In genomic region chr10:80281921-80282371, GRCm38 (mm10) we compare ENCODE assay signal across 8 mouse cellular contexts. TPM values are rescaled to one million over a fixed set of nuclear protein-coding genes. Genes with fewer than 3 reads are reported as not detected.
DNase-seq lines count a peak whose midpoint lies in the region; ATAC-seq lines count a peak whose summit lies in the region.

No protein-coding gene starts in this region.

- no peak for DNase-seq in heart, adult 11 months
- DNase-seq in adrenal gland, postnatal 25 days, result peak; percentile 59
- peak; percentile 81 for DNase-seq in lung, postnatal 25 days (ENCODE audit: low spot score)
- no peak for DNase-seq in thymus, postnatal 10 days (ENCODE audit: low spot score in 2 of 2)
- DNase-seq in forebrain, embryonic 14.5 days (ENCODE audit: low spot score), result no peak
- no peak for DNase-seq in urinary bladder, postnatal 25 days (ENCODE audit: low spot score)

- peak overlapping the region; percentile 63 for H3K27ac ChIP-seq in heart, embryonic 13.5 days (replicated peaks)
- peak overlapping the region; percentile 36; the same call in 1 of the 2 replicates for H3K27ac ChIP-seq in intestine, embryonic 15.5 days
- H3K27ac ChIP-seq in forebrain, embryonic 14.5 days (ENCODE audit: low read depth, low read length), result no peak overlapping the region; the same call in 1 of the 2 replicates

- H3K9ac ChIP-seq in heart, embryonic 13.5 days, result peak overlapping the region; percentile 2
- H3K9ac ChIP-seq in intestine, embryonic 15.5 days, result no peak overlapping the region
- no peak overlapping the region for H3K9ac ChIP-seq in forebrain, embryonic 14.5 days (ENCODE audit: low read length)

- WGBS in heart, embryonic 13.5 days, result 74% methylated on average over 8 of the region's 8 CpGs
- WGBS in intestine, embryonic 15.5 days, result 73% methylated on average over 8 of the region's 8 CpGs
- WGBS in forebrain, embryonic 14.5 days, result 75% methylated on average over 8 of the region's 8 CpGs

- no peak for ATAC-seq in heart, embryonic 13.5 days (ENCODE audit: extremely low read depth, insufficient number of reproducible peaks, low FRiP score, low TSS enrichment)
- ATAC-seq in intestine, embryonic 15.5 days, result 0 out of 2 replicates have a peak, but pooled peaks have one; percentile 2
- ATAC-seq in forebrain, embryonic 14.5 days, result no peak

- H3K4me1 ChIP-seq in heart, embryonic 13.5 days, result peaks cover 25% of the 10 kb centered on the region
- H3K4me1 ChIP-seq in intestine, embryonic 15.5 days (replicated peaks), result peaks cover 4% of the 10 kb centered on the region
- no peaks in the 10 kb centered on the region for H3K4me1 ChIP-seq in forebrain, embryonic 14.5 days (ENCODE audit: control insufficient read depth, insufficient read depth, low read length)

- no peak overlapping the region for H3K4me2 ChIP-seq in heart, embryonic 13.5 days
- no peak overlapping the region for H3K4me2 ChIP-seq in intestine, embryonic 15.5 days (replicated peaks)
- no peak overlapping the region for H3K4me2 ChIP-seq in forebrain, embryonic 14.5 days (ENCODE audit: low read length)

- peaks cover 99% of the 10 kb centered on the region for H3K36me3 ChIP-seq in heart, embryonic 13.5 days
- peaks cover 71% of the 10 kb centered on the region for H3K36me3 ChIP-seq in intestine, embryonic 15.5 days
- peaks cover 96% of the 10 kb centered on the region for H3K36me3 ChIP-seq in forebrain, embryonic 14.5 days (ENCODE audit: control insufficient read depth, insufficient read depth, low read length)

- no peaks in the 10 kb centered on the region for H3K9me3 ChIP-seq in heart, embryonic 13.5 days
- H3K9me3 ChIP-seq in intestine, embryonic 15.5 days, result no peaks in the 10 kb centered on the region
- H3K9me3 ChIP-seq in forebrain, embryonic 14.5 days (replicated peaks; ENCODE audit: control insufficient read depth, low read length), result no peaks in the 10 kb centered on the region

- no peaks in the 10 kb centered on the region for H3K27me3 ChIP-seq in heart, embryonic 13.5 days (replicated peaks)
- no peaks in the 10 kb centered on the region for H3K27me3 ChIP-seq in intestine, embryonic 15.5 days (replicated peaks)
- no peaks in the 10 kb centered on the region for H3K27me3 ChIP-seq in forebrain, embryonic 14.5 days (replicated peaks; ENCODE audit: control insufficient read depth, insufficient read depth, low read length)

- no peak overlapping the region for H3K4me3 ChIP-seq in heart, embryonic 13.5 days
- no peak overlapping the region for H3K4me3 ChIP-seq in intestine, embryonic 15.5 days (replicated peaks)
- no peak overlapping the region for H3K4me3 ChIP-seq in forebrain, embryonic 14.5 days (ENCODE audit: low read depth, low read length)

RNA-seq across cellular contexts. Expression of gene Rps15, which starts 10.3 kb away (rescaled TPM):
- polyA plus RNA-seq in heart, embryonic 13.5 days (2015; fragmentation: Nextera tagmentation; extraction: Ambion mirVana), result 621 and 687 TPM in 2 replicates
- 1,145 and 1,195 TPM in 2 replicates for total RNA-seq in adrenal gland, postnatal 25 days (2021)
- 974 and 1,020 TPM in 2 replicates for polyA plus RNA-seq in intestine, embryonic 15.5 days (2015; fragmentation: Nextera tagmentation; extraction: Ambion mirVana)
- 694 and 922 TPM in 2 replicates for polyA plus RNA-seq in forebrain, embryonic 14.5 days (2014; fragmentation: Nextera tagmentation; extraction: Ambion mirVana)

RNA-seq across cellular contexts. Expression of gene Apc2, which starts 13.8 kb away (rescaled TPM):
- 0.90 and 0.94 TPM in 2 replicates for polyA plus RNA-seq in heart, embryonic 13.5 days (2015; fragmentation: Nextera tagmentation; extraction: Ambion mirVana)
- total RNA-seq in adrenal gland, postnatal 25 days (2021), result 1.4 and 3.2 TPM in 2 replicates
- 4.9 and 6.5 TPM in 2 replicates for polyA plus RNA-seq in intestine, embryonic 15.5 days (2015; fragmentation: Nextera tagmentation; extraction: Ambion mirVana)
- polyA plus RNA-seq in forebrain, embryonic 14.5 days (2014; fragmentation: Nextera tagmentation; extraction: Ambion mirVana), result 154 and 213 TPM in 2 replicates

RNA-seq across cellular contexts. Expression of gene Dazap1, which starts 20.7 kb away (rescaled TPM):
- 36.4 and 37.9 TPM in 2 replicates for polyA plus RNA-seq in heart, embryonic 13.5 days (2015; fragmentation: Nextera tagmentation; extraction: Ambion mirVana)
- total RNA-seq in adrenal gland, postnatal 25 days (2021), result 111 and 117 TPM in 2 replicates
- 53.1 and 57.0 TPM in 2 replicates for polyA plus RNA-seq in intestine, embryonic 15.5 days (2015; fragmentation: Nextera tagmentation; extraction: Ambion mirVana)
- 44.5 and 46.0 TPM in 2 replicates for polyA plus RNA-seq in forebrain, embryonic 14.5 days (2014; fragmentation: Nextera tagmentation; extraction: Ambion mirVana)

RNA-seq across cellular contexts. Expression of gene Gamt, which starts 21.1 kb away (rescaled TPM):
- 53.3 and 62.1 TPM in 2 replicates for polyA plus RNA-seq in heart, embryonic 13.5 days (2015; fragmentation: Nextera tagmentation; extraction: Ambion mirVana)
- total RNA-seq in adrenal gland, postnatal 25 days (2021), result 326 and 398 TPM in 2 replicates
- 71.0 and 112 TPM in 2 replicates for polyA plus RNA-seq in intestine, embryonic 15.5 days (2015; fragmentation: Nextera tagmentation; extraction: Ambion mirVana)
- polyA plus RNA-seq in forebrain, embryonic 14.5 days (2014; fragmentation: Nextera tagmentation; extraction: Ambion mirVana), result 18.7 and 21.0 TPM in 2 replicates

RNA-seq across cellular contexts. Expression of gene Ndufs7, which starts 33.0 kb away (rescaled TPM):
- 527 and 606 TPM in 2 replicates for polyA plus RNA-seq in heart, embryonic 13.5 days (2015; fragmentation: Nextera tagmentation; extraction: Ambion mirVana)
- 238 and 243 TPM in 2 replicates for total RNA-seq in adrenal gland, postnatal 25 days (2021)
- 467 and 534 TPM in 2 replicates for polyA plus RNA-seq in intestine, embryonic 15.5 days (2015; fragmentation: Nextera tagmentation; extraction: Ambion mirVana)
- polyA plus RNA-seq in forebrain, embryonic 14.5 days (2014; fragmentation: Nextera tagmentation; extraction: Ambion mirVana), result 269 and 351 TPM in 2 replicates

Comparison
In these comparisons a context has a peak if more than half of its experiments do, and no peak if none do; other contexts are left out.
1. DNase-seq: peak in adrenal gland, postnatal 25 days (single experiment) and lung, postnatal 25 days (single experiment); none in heart, adult 11 months (single experiment), thymus, postnatal 10 days (0 of 2), forebrain, embryonic 14.5 days (single experiment) and urinary bladder, postnatal 25 days (single experiment).
2. RNA of gene Apc2, which starts 13.8 kb away (polyA plus RNA-seq): 154 to 213 TPM in forebrain, embryonic 14.5 days; 4.9 to 6.5 TPM in intestine, embryonic 15.5 days and 0.90 to 0.94 TPM in heart, embryonic 13.5 days; every median in the first group is over 10 times any median in the second.